Mouse (Mus musculus) spleen, postnatal 14 days (tissue): ENCODE measurements around the gene Lrrc4.

ENCODE experiments used
- DNase-seq, 2 experiments: peaks; one replicate each; pipeline ENCODE4 v3.0.0; 2021 to 2022; ENCODE audit warnings: low spot score in 2 of 2

Lrrc4 gene

DNA sequence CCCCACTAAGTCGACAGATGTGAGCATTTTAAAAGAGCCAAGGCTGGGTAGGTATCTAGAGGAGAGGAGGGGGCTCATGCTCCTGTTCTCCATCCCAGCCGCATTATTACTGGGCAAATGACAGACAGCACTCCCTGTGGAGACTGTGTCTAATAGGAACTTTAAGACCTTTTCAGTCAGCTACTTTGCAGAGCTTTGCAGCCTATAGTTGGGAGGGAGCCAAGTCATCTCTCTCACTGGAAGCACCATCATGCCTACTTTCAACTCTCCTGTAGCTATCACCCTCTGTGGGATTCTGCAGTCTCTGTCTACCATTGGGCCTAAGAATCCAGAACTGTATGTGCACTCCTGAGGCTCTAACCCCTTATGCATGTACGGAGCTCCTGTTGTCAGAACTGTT is 5.7 kb downstream of the Lrrc4 start:
- no peak for DNase-seq

DNA sequence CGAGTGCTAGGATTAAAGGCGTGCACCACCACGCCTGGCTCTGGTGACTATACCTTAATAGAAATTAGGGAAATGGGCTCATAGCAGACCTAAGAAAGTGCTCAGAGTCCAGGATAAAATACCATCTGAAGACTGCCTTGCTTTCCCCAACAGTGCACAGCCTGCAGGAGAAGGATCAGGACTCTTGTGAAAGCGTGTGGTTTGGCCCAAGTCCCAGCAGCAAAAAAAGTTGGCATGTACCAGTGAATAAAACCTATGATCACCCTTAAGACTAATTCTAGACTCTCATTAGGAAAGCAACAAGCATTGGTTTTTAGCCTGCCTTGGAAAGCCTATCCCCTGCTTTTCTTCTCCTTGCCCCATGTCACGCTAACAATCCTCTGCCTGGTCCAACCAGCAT is 7.7 kb downstream of the Lrrc4 start:
- no peak for DNase-seq

DNA sequence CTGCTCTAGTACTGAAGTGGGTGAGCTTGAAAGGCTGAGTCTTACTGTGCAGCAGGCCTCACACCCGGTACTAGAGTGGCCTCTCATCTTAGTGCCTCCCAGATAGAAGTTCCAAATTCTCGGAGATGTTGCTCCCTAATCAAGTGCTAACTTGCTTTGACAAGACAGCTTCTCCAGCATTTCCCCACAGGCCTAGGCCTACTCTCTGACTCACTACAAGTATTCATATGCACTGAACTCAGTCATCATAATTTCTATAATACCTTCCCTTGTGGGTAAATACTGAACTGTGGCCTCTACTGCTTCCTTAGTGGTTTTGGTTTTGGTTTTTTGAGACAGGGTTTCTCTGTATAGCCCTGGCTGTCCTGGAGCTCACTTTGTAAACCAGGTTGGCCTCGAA is 8.2 kb downstream of the Lrrc4 start:
- no peak for DNase-seq

DNA sequence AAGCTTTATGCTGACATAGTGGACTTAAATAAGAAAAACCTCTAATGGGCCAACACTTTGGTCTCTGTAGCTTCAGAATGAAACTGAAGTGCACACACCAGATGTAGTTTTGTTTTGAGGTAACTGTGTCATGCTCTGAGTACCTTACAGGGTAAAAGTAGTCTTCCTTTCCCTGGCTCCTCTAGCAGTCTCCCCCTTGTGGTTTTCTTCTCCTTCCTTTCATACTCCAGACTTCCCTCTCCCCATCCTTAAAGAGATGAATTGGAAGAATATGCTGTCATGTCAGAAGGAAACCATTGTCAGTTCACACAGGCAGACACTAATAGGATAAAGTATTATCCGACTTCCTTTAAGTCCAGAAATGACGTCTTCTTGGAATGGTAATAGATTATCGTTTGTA is 9.3 kb downstream of the Lrrc4 start:
- DNase-seq, result no peak

DNA sequence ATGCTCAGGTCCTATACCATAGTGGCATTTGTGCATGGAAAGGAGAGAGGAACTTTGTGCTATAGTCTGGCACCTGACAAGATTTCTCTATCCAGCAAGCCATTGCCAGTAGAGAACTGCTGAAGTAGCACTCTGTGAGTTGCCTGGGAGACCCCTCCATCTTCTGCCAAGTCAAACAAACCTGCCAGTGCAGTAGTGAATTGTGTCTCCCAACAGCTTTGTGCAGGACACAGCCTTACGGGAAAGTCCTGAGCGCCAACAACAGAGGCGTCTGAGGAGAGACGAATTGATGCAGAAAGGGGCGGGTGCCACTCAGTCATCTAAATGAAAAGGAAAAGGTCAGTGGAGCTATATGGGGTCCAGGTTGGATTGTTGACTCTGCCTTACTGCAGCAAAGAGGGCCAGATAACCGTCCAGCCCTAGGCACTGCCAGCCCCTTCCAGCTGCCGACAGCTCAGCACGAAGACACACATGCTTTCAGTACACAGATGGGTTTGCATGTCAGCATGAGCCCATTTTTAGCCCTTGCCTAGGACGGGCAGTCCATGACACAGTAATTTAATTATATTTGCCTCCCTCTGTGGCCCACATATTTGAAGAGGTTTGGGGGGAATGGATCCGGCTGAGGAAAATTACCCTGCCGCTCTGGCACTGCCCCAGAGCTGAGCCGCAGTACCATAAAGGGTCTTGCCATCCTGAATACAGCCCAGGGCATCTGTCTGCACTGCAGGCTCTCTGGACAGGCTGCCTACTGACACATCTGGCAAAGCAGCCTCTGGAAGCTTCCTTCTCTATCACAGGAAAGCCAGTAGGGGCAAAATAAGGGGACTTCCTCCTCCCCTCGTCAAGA is 11.8 kb downstream of the Lrrc4 start:
- no peak for DNase-seq

DNA sequence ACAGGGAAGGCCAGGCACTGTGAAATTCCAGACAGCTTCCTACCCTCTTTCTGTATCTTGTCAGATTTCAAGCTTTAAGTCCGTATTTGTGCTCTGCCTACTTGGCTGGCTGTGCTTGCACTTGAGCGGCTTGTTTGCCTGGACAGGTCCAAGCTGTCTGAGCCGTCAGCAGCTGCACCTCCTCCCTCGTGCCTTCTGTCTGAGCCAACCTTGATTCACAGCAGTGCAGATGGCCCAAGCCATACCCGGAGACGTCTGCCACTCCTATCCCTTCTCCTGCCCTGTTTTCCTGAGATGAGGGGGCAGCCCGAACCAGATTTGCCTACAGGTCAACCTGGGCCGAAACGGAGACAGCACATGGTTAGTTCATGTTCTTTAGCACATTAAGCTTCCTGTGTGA is 14.5 kb downstream of the Lrrc4 start:
- no peak for DNase-seq

DNA sequence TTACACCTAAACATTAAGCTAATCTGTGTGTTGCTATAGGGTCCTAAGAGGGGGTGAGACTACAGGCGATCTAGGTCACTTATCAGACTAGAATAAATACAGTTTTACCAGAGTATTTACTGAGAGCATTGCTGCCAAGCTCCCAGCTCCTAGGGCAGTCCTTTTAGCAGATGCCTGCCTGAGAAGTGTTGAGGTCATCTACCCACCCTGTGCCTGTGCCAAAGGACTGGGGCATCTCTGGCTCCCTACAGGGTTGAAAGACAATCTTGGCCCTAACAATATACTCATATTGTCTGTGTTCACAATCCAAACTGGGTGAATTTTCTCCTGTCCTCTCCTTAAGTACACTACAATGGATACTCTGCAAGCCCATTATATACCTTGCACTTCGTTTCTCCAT is 16.7 kb downstream of the Lrrc4 start:
- DNase-seq, result no peak

DNA sequence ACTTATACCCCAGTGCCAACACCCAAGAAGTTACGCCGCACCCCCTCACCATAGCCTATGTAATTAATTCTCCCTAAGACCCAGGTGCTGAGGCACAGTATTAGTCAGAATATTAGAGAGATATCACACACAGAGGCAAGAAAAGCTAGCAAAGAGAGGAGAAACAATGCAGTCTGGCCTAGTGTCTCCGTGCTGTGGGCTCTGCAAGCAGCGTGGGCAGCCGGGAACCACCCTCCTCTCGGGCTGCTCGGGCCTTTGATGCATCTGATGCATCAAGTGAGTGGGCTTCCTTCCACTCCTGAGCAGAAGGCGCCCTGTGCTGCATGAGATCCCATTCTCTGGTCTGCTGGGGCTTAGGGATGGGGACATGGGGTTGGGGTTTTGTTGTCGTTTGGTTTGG is 18.5 kb downstream of the Lrrc4 start:
- no peak for DNase-seq

DNA sequence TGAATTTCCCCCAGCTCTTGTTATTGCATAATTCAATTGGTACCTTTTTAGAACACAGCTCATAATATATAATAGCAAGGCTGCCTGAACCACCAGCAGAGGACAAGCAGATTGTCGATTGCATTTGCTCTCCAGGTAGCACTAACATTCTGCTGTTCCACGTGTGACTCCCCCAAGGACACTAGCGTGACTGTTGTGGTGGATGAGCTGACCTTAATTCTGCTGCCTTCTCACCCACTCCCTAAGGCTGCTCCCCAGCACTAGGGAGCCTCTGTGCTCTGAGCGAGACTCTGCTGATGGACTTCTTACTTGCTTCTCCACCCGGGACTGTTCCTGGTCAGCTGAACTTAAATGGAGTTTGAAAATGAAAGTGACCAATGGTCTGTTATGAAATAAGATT is 26.8 kb downstream of the Lrrc4 start:
- DNase-seq, result no peak

DNA sequence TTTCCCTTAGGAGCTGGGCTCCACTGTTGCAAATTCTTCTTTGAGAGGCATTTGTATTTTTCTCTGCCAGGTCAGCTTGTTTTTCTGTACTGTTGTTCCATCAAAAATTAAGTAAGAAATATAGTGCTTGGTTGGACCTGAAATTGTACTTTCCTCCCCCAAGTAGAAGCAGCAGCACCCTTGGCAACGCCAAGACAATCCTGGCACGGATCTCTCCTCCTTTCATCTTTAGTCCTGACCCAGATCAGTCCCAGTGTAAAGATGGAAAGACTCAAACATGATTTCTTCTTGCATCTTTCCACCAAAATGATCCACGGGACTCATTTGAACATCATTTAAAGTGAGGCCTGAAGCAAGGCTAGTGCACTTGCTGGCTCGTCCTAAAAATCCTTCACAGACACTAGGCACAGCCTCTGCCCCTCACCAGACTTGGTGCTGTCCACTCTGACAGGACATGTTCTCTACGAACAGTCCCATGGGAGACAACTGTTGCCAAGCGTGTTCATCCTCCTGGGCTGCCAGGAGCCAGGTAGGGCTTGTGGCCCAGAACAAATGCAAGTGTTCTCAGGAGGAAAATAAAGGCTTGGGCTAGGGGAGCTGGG is 27.8 kb downstream of the Lrrc4 start:
- no peak for DNase-seq

DNA sequence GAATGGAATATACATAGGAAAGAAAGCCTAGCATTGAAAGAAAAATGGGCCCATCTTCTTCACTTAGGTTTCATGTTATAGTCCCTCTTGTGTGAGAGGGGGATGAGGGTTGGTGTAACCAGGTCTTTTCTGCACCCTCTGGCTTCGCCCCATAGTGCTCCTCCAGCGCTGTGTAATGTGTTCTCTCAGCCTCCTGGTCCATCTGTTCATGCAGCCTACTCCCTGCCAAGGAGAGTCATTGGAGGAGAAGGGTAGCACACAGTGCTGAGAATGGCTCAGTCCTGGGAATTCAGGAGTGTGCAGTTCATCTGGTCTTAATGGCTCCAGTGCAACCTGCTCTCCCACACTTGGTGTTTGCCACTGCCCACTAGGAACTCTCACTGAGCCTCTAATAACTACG is 30.6 kb downstream of the Lrrc4 start:
- DNase-seq, result no peak

DNA sequence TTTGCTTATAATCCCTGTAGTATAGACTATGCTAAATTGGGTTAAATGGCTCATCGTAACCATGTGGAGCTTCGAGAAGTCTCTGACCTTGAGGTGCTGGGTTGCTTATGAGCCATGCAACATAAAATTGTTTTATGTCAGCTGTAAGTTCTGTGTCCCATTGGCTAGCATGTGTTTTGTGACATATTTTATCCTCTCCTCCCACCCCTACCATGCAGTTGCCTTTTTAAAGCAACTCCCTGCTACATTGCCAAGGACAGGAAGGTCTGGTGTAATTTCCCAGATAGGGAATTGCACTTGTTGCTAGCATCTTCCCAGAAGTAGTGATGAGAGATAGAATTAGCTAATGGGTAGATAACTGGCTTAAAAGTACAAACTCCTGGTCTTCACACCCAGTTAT is 31.7 kb downstream of the Lrrc4 start:
- DNase-seq, result no peak

DNA sequence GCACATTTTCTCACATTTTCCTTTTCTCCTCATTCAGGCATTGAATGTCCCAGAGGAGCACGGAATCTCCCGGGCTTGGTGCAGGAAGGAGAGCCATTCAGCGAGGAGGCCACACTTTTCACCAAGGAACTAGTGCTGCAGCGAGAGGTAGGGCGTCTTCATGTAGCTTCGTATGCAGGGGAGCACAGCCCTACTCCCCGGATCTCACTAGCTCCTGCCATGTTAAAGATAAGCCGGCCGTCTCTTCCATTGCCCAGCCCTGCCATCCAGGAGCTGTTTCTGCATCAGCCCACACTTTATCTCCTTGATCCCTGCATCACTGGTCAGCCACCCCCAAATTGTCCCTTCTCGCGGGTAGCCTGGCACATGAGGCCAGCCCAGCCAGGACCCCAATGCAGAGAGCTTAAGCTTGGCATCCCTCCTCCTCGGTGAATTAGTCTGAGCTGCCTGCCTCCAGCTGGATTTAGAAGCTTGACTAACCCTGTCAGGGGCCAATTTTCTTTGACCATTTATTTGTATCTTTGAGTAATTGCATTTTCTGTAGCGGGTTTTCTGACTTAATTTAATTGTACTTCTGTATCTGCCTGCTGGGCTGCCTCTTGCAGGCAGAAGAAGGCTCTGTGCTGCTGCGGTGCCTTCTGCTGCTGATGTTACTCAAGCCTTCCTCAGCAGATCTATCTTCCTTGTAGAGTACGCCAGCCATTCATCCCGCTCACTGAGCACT is 35.6 kb downstream of the Lrrc4 start:
- no peak for DNase-seq

DNA sequence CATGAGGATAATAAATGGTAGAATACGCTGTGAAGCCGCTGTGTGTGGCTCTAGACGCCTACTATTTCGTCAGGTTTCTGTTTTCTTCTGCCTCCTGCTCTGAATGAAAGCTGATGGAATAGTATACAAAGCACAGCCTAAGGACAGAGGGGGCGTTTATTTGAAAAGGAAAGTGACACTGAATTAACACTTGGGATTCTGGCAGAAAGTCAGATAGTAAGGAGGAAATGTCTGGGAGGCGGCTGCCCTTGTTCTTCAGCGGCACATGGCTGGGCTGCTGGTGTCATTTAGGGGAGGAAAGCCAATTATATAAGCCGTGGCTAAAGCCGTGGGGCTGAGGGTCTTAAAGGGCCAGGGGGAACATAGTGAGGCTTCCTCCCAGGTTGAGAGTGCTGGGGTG is 36.2 kb downstream of the Lrrc4 start:
- DNase-seq, result no peak

DNA sequence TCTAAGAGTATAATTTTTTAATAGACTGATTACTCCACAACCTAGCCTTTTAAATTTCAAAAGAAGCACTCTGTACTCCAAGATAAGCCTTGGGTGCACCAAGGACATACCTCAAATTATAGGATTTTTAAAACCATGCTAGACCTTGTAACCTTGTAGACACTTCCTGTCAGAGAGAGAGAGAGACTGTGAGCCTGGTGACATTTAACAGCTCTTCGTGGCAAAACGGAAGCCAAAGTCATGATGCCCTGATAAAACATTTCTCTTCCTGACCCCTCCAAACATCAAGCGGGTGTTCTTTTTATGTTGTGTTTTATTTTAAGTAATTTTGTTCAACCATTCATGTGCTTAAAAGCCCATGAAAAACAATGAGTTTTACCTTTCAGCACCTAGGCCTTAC is 39.7 kb downstream of the Lrrc4 start:
- no peak for DNase-seq

DNA sequence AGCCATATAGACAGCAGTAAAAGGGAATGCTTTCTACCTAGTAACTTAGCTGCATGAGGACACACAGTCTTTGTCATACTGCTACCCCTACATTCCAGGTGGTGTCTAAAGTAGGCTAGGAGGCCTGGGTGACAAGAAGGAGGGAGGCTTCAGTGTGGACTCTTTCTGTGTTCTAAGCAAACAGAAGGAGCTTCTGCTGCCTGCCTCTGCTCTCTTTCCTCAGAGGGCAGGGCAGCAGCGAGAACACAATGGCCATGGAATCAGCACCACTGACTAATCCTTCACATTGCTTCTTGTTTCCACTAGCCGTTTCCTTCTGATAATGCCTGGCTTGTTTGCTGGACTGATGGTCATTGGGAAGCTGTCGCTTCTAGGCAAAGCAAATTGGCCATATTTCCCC is 40.4 kb downstream of the Lrrc4 start:
- DNase-seq, result no peak

DNA sequence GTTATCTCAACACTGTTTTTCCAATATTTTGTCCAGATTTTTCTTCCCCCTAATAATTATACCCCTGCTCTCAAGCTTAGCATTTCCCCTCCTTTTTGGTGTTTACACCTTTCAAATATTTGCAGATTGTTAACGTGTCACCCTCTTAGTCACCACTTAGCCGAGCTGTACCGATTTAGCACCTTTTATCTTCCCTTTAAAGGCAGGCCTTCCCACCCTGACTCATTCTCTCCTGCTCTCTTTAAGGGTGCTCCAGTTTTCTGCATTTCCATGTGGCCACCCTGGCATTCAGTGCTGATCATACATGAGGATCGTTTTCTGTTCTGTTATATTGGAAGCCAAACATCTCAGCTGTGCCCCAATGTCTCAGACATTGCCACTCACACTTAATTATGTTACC is 41.9 kb downstream of the Lrrc4 start:
- DNase-seq, result no peak

DNA sequence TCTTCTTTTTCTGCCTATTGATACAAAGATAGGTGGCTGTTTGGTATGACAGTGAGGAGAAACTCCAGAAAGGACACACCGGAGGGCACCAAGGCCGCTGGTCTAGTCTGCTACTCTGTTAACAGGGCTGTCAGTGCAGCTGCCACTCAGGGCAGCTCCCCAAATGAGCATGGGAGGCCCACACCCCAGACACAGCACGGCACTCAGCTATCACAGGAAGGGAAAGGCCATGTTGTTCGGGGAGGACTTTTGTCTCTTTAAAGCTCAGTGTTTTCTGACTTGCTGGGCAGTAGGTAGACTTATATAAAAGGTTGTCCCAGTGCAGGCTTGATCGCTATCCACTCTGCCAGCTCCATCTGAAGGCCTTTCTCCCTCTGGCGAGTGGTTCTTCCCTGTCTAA is 44.4 kb downstream of the Lrrc4 start:
- DNase-seq, result no peak

DNA sequence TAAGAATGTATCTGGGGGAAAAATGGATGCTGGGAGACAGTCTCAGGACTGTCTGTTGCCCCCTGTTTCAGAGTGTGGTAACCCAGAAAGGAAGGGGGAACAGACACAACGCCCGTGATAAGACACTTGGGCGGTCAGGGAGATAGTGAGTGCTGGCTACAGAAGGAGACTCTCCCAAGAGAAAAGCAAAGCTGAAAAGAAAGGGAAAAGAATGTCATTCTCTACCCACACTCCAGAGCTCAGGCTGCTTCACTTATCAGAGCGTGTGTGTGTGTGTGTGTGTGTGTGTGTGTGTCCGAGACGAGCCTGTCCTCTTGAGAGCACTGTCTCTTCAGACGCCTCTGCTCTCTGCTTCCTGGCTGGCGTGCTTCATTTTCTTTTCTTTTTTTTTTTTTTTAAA is 45.8 kb downstream of the Lrrc4 start:
- no peak for DNase-seq

DNA sequence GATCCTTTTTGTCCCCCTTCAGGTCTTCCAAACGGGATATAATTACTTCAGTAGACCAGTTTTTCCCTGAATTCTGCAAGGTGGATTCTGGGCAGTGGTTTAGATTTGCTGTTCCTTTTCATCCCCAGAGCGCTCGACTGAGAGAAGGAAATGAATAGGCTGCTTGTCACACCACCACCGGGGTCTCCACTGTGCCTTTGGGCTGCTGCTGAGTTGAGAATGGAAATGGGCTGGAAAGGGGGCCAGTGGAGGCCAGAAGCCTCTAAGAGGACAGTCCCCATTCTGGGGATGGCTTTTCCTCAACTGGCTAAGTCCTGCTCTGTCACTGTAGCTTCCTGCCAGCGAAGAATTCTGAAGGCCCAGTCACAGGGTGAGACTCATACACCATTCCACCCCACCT is 47.6 kb downstream of the Lrrc4 start:
- DNase-seq, result no peak

DNA sequence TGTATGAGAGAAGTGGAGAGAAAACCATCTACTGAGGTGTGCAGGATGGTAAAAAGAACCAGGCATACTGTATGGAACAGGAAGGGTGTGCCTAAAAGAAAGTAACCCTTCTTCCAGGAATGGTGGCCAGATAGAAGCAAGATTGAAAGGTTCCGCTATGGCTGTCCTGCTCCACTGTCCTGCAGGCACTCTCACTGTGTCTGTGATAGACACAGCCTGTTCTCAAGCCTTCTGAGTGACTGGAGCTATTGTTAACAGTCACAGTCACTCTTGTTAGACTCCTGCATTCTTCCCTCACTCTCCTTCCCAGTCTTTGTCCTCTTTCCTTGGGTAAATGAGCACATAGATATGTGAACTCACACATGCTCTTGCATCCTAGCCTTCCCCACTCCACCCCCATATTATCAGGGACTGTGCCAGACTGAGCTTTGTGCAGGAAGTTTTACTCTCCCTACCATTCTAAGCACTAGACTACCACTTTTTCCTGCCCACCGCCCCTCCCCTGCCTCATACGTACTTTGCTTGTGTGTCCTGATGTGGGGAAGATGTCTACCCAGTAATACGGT is 48.4 kb downstream of the Lrrc4 start:
- DNase-seq, result no peak

DNA sequence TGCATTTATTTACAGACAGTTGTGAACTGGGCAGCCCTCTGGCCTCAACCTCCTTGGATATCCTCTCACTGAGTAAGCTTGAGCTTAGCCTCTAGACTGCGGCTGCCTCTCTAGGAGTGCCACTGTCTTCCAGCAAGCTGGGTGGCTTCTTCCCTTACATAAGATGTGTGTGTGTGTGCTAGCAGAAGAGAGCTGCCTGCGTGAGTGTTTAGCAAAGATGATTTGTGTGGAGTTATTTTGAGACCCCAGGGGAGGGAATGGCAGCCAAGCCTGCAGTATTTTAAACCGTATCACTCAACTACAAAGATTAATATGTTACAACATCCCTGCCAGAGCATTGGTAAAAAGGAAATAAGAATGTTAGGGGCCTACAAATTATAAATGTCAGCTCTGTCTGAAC is 49.9 kb downstream of the Lrrc4 start:
- DNase-seq, result no peak

DNA sequence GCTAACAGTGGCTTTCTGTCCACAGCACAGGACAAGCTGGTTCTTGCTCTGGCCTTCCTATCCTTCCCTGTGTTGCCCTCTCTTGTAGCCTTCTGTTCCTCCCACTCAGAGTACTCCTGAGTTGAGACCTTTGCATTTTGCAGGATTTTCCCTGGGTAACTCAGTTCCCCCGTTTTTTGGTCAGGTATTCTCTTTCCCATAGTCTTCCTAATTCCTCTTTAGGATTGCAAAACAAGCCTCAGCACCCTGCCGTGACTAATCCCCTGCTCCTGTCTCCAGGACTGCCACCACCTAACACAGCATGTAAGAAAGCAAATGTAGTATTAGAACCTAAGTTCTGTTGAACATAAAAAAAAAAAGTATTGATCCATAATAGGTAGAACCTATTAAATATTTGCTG is 60.2 kb downstream of the Lrrc4 start:
- DNase-seq, result no peak
